Mouse (Mus musculus): ENCODE data around the gene Ly6g5c. TPM values are rescaled to one million over a fixed set of nuclear protein-coding genes. Genes with fewer than 3 reads are reported as not detected.

Gene Ly6g5c
- total RNA-seq (2021), result not detected in 2 replicates
- long read RNA-seq, result 0 reads

DNA sequence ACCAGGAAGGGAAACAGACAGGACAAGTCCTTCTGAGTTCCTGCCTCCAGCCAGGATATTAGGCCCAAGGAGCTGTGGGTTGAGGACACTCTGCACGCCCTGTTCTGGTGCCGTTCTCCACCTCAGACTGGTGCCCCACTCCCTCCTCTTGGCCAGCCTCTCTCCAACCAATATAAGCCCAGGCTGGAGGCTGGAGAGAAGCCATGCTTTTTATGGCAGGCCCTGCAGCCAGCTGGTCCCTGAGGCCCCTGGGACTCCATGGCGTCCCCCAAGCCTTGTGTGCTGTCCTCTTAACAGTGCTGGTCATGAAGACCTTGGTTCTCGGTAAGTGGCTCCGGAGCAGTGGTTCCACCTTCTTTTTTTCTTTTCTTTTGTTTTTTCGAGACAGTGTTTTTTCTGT is at the start of gene Ly6g5c:
Gene Ly6g5c, plus strand, starts transcription at position 183 of the 400 bp plus-strand sequence.
- no peak for DNase-seq

- DNase-seq, result no peak
These were observed 49.8 kb upstream of the Ly6g5c start for GRCm38 (mm10) chr17:35058316-35058715.

GRCm38 (mm10) chr17:35058911-35059892 is 48.9 kb upstream of the Ly6g5c start, which contains the start of gene Ddah2:
Gene Ddah2 (plus strand): TSS chr17:35059035.
- peak; percentile 86 for DNase-seq

DNA sequence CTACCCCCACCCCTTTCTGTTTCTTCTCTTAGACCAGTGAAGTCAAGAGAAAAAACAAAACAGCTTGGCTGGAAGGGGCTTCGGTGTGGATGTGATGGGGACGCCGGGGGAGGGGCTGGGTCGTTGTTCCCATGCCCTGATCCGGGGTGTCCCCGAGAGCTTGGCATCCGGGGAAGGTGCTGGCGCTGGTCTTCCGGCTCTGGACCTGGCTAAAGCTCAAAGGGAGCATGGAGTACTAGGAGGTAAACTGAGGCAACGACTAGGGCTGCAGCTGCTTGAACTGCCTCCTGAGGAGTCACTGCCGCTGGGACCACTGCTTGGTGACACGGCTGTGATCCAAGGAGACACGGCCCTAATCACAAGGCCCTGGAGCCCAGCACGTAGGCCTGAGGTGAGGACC is 48.0 kb upstream of the Ly6g5c start:
- DNase-seq, result no peak

DNA sequence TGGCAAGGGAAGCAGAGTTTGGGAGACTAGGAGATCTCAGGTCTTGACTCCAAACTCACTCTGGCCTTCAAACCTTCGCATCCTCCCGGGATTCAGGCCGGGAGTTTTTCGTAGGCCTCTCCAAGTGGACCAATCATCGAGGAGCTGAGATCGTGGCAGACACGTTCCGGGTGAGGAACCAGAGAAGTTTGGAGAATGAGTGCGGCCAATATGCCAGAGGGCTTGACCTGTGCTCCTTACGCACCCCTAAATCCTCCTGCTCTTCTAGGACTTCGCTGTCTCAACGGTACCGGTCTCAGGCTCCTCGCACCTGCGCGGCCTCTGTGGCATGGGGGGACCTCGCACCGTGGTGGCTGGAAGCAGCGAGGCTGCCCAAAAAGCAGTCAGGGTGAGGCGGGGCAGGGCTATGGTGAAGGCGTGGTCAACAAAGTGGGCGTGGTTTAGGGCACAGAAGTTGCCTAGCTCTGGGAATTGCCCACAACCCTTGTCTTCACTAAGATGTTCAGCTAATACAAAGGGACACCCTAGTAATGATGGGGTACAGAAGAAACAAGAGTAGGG is 47.3 kb upstream of the Ly6g5c start:
- no peak for DNase-seq

- DNase-seq, result no peak
These were observed 46.8 kb upstream of the Ly6g5c start for GRCm38 (mm10) chr17:35061299-35061698.

DNA sequence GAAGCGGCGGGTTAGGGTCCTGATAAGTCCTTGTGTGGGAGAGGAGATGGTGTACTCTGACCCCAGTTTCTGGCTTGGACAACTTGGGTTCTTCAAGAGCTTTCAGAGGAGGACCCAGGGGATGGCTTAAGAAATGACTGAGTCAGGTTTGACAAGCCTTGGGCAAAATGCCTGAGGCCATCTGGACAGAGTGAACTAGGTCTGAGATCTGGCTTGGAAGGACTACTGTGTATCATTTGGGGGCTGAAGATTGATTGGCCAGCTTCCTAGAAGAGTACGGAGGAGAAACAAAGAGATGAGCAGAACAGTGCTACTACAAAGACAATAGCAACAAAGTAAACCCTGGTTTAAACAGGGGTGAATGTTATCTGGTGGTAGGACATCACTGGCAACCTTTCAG is 44.6 kb upstream of the Ly6g5c start:
- DNase-seq, result no peak

- DNase-seq, result no peak
These were observed 43.7 kb upstream of the Ly6g5c start for GRCm38 (mm10) chr17:35064378-35064877.

GRCm38 (mm10) chr17:35064951-35065947 is 42.8 kb upstream of the Ly6g5c start, which contains the start of gene Ly6g6c:
Gene Ly6g6c (plus strand): TSS chr17:35065388.
- no peak for DNase-seq

GRCm38 (mm10) chr17:35066084-35066483 is 42.0 kb upstream of the Ly6g5c start, which contains the start of gene Mpig6b:
Gene Mpig6b (minus strand): TSS chr17:35066184.
- DNase-seq, result no peak

DNA sequence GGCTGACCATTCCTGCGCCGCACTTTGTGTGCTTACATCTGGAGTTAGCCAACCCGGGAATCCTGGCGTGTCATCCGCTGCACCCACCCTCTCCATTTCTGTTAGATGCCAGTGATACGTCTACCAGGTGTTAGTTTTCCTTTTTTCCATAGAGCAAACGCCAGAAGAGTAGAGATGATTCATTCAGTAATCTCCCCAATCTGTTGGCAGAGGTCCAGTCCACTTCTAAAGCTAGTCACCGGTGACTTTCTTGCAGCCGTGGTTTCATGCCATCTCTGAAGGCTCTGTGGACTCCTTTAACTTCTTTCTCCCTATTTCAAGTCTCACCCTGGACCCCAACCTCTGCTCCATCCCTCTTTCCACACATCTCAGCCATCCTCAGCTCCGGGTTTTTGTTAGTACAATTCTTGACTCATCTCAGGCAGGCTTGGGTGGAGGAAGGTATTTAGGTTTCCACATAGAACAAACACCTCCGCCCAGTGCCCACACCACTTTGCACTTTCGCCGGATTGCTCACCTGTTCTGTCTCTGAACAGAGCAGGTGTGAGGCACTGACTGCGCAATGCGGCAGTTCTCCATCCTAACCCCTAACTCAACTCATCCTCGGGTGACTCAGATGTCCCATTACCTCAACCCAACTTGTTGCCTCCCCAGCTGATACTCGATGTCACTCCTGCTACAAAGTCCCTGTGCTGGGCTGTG is 39.7 kb upstream of the Ly6g5c start:
- no peak for DNase-seq

DNA sequence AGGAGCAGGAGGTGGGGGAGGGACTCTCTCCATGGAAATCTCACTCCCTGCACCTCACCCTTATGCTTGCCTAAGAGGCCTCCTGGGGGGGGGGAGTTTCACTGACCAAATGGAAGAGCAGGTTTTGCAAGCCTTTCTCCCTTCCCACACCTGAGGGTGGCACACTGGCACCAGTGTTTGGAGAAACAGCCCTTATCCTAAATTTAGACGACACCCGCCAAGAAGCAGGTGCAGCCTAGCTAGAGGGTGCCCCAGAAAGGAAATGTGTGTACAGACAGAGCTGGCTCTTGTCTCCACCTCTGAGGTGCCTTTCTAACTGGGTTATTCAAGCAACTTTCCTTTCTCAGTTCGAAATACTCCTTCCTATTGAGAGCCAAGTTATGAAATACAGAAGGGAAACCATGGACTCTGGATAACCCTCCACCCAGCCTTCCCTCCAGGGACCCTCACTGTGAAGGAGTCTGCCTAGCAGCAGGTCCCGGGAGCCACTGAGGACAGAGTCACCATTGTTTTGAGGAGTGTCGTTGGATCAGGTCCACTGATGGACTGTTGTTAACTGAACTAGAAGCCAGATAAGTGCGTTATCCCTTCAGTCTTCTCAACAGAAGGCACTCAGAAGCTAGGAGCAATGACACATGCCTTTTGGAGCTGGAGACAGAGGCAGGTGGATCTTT is 37.4 kb upstream of the Ly6g5c start:
- no peak for DNase-seq

DNA sequence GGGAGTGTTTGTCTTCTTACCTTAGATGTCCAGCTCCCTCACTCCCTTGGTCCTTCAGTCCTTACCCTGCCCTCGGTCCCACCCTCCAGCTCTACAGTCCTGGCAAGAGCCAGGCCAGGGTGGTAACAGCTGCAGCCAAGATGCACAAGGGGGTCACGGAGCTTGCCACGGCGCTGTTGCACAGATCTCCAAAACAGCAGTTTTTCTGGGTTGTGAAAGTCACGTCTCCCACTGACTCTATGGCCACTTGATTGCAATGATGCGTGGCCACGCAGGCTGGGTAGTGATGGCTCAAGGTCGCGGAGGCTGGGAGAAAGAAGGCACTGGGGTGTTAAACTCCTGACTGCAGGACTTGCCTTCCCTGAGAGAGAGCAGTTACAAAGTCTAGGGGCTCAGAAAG is 36.6 kb upstream of the Ly6g5c start:
- DNase-seq, result no peak

GRCm38 (mm10) chr17:35074097-35074496 is 34.0 kb upstream of the Ly6g5c start:
- DNase-seq, result no peak

- DNase-seq, result no peak
These were observed 31.4 kb upstream of the Ly6g5c start, which contains the start of gene Ly6g6e for GRCm38 (mm10) chr17:35076507-35077176. Gene Ly6g6e (plus strand): TSS chr17:35076902.

DNA sequence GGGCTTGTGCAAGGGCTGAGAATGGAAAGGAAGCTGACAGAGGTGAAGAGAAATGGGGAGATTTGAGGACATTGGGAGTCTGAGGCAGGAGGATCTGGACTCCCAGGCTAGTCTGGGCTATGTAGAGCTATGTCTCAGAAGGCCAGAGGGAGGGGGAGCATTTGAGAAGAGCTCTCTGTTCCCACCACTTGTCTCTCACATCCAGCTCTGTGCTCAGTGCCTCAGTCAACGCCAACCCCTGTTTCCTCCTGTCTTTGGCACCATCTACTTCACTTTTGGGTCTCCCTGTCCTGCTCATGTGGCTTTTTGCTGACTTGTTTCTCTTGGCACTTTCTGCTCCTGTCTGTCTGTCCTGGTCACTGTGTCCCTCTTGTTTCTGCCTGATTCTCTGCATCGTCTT is 30.8 kb upstream of the Ly6g5c start:
- no peak for DNase-seq

GRCm38 (mm10) chr17:35077786-35078233 is 30.3 kb upstream of the Ly6g5c start, which contains the start of gene Ly6g6d:
Gene Ly6g6d (minus strand): TSS chr17:35078065.
- peak; percentile 31 for DNase-seq

- DNase-seq, result no peak
These were observed 28.3 kb upstream of the Ly6g5c start for GRCm38 (mm10) chr17:35079778-35080177.

DNA sequence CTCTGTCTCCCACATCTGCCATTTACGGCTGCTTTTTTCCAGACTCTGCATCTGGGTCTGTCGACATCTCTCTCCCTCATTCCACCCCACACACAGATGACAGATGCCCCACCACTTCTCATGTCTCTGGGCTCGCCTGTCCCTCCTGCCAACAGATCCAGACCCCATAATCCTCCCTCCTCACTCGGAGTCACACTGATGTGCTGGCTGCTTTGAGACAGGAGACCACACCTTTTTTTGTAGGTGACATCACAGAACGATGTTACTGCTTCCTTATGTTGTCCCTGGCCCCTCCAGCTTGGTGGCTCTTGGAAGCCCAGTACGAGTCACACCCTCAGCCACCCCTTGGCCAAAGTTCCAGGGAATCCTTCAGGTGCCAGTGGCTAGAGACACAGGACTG is 27.8 kb upstream of the Ly6g5c start:
- no peak for DNase-seq

GRCm38 (mm10) chr17:35080710-35081109 is 27.4 kb upstream of the Ly6g5c start:
- no peak for DNase-seq
